Mouse (Mus musculus) urinary bladder, postnatal 36 days (tissue): ENCODE data around the gene Kif17.

Source experiments
- DNase-seq, 2 experiments: peaks; one replicate each; pipeline ENCODE4 v3.0.0; 2022; ENCODE audit warnings: low spot score in 2 of 2, mixed read lengths in 1 of 2

Gene Kif17

GRCm38 (mm10) chr4:138250088-138250960, at the start of gene Kif17, which contains the start of gene Sh2d5:
TSS of gene Kif17 (plus strand) at chr4:138250435.
TSS of gene Sh2d5 (plus strand) at chr4:138250403.
- peak; percentile 25 to 46 for DNase-seq

- no peak for DNase-seq
Measured at GRCm38 (mm10) chr4:138200769-138201168, 49.5 kb upstream of the Kif17 start.

GRCm38 (mm10) chr4:138201696-138202095, 48.5 kb upstream of the Kif17 start:
- no peak for DNase-seq

GRCm38 (mm10) chr4:138210116-138210515, 40.1 kb upstream of the Kif17 start:
- no peak for DNase-seq

- peak; percentile 7 to 9 for DNase-seq
Measured at GRCm38 (mm10) chr4:138213861-138214260, 36.4 kb upstream of the Kif17 start.

GRCm38 (mm10) chr4:138215671-138216199, 34.5 kb upstream of the Kif17 start:
- DNase-seq: no peak

GRCm38 (mm10) chr4:138216200-138216890, 33.9 kb upstream of the Kif17 start, which contains the start of gene Hp1bp3:
TSS of gene Hp1bp3 (plus strand) at chr4:138216296.
- peak; percentile 76 to 77 for DNase-seq

- DNase-seq: peak; percentile 95 to 98
Measured at GRCm38 (mm10) chr4:138216891-138217392, 33.3 kb upstream of the Kif17 start.

- DNase-seq: peak in 1 of 2 experiments; percentile 18
Measured at GRCm38 (mm10) chr4:138217441-138217840, 32.8 kb upstream of the Kif17 start.

- no peak for DNase-seq
Measured at GRCm38 (mm10) chr4:138217951-138218685, 32.1 kb upstream of the Kif17 start.

GRCm38 (mm10) chr4:138219331-138219730, 30.9 kb upstream of the Kif17 start:
- DNase-seq: no peak

GRCm38 (mm10) chr4:138220761-138221160, 29.5 kb upstream of the Kif17 start:
- DNase-seq: no peak

- DNase-seq: no peak
Measured at GRCm38 (mm10) chr4:138221406-138221805, 28.8 kb upstream of the Kif17 start.

GRCm38 (mm10) chr4:138222396-138222795, 27.8 kb upstream of the Kif17 start:
- DNase-seq: no peak

GRCm38 (mm10) chr4:138223623-138224022, 26.6 kb upstream of the Kif17 start:
- no peak for DNase-seq

- no peak for DNase-seq
Measured at GRCm38 (mm10) chr4:138246756-138247665, 3.2 kb upstream of the Kif17 start.

- no peak for DNase-seq
Measured at GRCm38 (mm10) chr4:138251819-138252218, 1.6 kb downstream of the Kif17 start.

GRCm38 (mm10) chr4:138252231-138252630, 2.0 kb downstream of the Kif17 start:
- DNase-seq: no peak

GRCm38 (mm10) chr4:138257116-138257687, 7.0 kb downstream of the Kif17 start:
- no peak for DNase-seq

- DNase-seq: no peak
Measured at GRCm38 (mm10) chr4:138258663-138259062, 8.4 kb downstream of the Kif17 start.
